Mouse (Mus musculus): ENCODE measurements around the gene Borcs8. TPM values are rescaled to one million over a fixed set of nuclear protein-coding genes. Genes with fewer than 3 reads are reported as not detected.

Borcs8 gene
- total RNA-seq, 2 experiments from 2014 or later = 46.8 to 51.0 TPM

- no peak for DNase-seq (ENCODE audit: low spot score in 2 of 2)
- intact Hi-C loops (cut with DNase I) = no loop called here
Measured at GRCm38 (mm10) chr8:70171240-70171639, 31.9 kb downstream of the Borcs8 start.

- intact Hi-C loops (cut with DNase I) = no loop called here
Measured at GRCm38 (mm10) chr8:70172043-70172681, 32.9 kb downstream of the Borcs8 start, which contains the start of gene Tmem161a. TSS of gene Tmem161a (plus strand) at chr8:70172356.

GRCm38 (mm10) chr8:70173320-70173719 lies 34.0 kb downstream of the Borcs8 start:
- intact Hi-C loops (cut with DNase I) = no loop called here
- DNase-seq (ENCODE audit: low spot score in 2 of 2) = no peak

More at GRCm38 (mm10) chr8:70172043-70172681, 32.9 kb downstream of the Borcs8 start, which contains the start of gene Tmem161a:
- DNase-seq (ENCODE audit: low spot score in 2 of 2) = peak; percentile 94 to 97

- intact Hi-C loops (cut with DNase I) = no loop called here
Measured at GRCm38 (mm10) chr8:70174079-70174478, 34.8 kb downstream of the Borcs8 start.

GRCm38 (mm10) chr8:70178231-70178630 lies 38.9 kb downstream of the Borcs8 start:
- no peak for DNase-seq (ENCODE audit: low spot score in 2 of 2)
- intact Hi-C loops (cut with DNase I) = loop anchor here (5.0 kb wide), 1 partner anchor 44 kb away; no protein-coding TSS in a partner anchor

More at GRCm38 (mm10) chr8:70174079-70174478, 34.8 kb downstream of the Borcs8 start:
- DNase-seq (ENCODE audit: low spot score in 2 of 2) = peak in 1 of 2 experiments; percentile 28

GRCm38 (mm10) chr8:70179082-70179481 lies 39.8 kb downstream of the Borcs8 start:
- intact Hi-C loops (cut with DNase I) = loop anchor here (5.0 kb wide), 1 partner anchor 43 kb away; no protein-coding TSS in a partner anchor

GRCm38 (mm10) chr8:70181212-70181902 lies 42.1 kb downstream of the Borcs8 start:
- intact Hi-C loops (cut with DNase I) = no loop called here
- DNase-seq (ENCODE audit: low spot score in 2 of 2) = no peak

More at GRCm38 (mm10) chr8:70179082-70179481, 39.8 kb downstream of the Borcs8 start:
- no peak for DNase-seq (ENCODE audit: low spot score in 2 of 2)

- intact Hi-C loops (cut with DNase I) = no loop called here
- no peak for DNase-seq (ENCODE audit: low spot score in 2 of 2)
Measured at GRCm38 (mm10) chr8:70181903-70182252, 42.6 kb downstream of the Borcs8 start.

GRCm38 (mm10) chr8:70183194-70183593 lies 43.9 kb downstream of the Borcs8 start:
- intact Hi-C loops (cut with DNase I) = no loop called here
- no peak for DNase-seq (ENCODE audit: low spot score in 2 of 2)

GRCm38 (mm10) chr8:70188707-70189106 lies 49.4 kb downstream of the Borcs8 start:
- DNase-seq (ENCODE audit: low spot score in 2 of 2) = no peak
- intact Hi-C loops (cut with DNase I) = no loop called here

- no peak for DNase-seq (ENCODE audit: low spot score in 2 of 2)
- intact Hi-C loops (cut with DNase I) = no loop called here
Measured at GRCm38 (mm10) chr8:70193238-70193637, 53.9 kb downstream of the Borcs8 start.

- intact Hi-C loops (cut with DNase I) = no loop called here
- DNase-seq (ENCODE audit: low spot score in 2 of 2) = no peak
Measured at GRCm38 (mm10) chr8:70194191-70194590, 54.9 kb downstream of the Borcs8 start.

GRCm38 (mm10) chr8:70195762-70196161 lies 56.5 kb downstream of the Borcs8 start:
- intact Hi-C loops (cut with DNase I) = no loop called here
- no peak for DNase-seq (ENCODE audit: low spot score in 2 of 2)

Small RNAs within 50 kb of the gene (microRNA-seq; reads per million reads assigned to microRNA genes)
- gene Mir7066 = 15.1 to 22.5 reads per million in 2 experiments

Other genes starting within 250 kb of the Borcs8 start
- gene Tssk6, start 237.3 kb upstream of the Borcs8 start, total RNA-seq (2021) = under 1 TPM; 0.53 to 0.66 TPM
- gene Ndufa13, start 236.9 kb upstream of the Borcs8 start, total RNA-seq (2021) = 100 to 1,000 TPM; 153 to 154 TPM
- gene Yjefn3, start 236.8 kb upstream of the Borcs8 start, total RNA-seq (2021) = 10 to 100 TPM; 21.6 to 23.7 TPM
- gene Gatad2a, start 143.1 kb upstream of the Borcs8 start, total RNA-seq (2021) = 10 to 100 TPM; 24.0 to 27.9 TPM
- gene Mau2, start 96.8 kb upstream of the Borcs8 start, total RNA-seq (2021) = 10 to 100 TPM; 78.9 to 80.3 TPM
- gene Sugp1, start 96.7 kb upstream of the Borcs8 start, total RNA-seq (2021) = 10 to 100 TPM; 46.5 to 47.5 TPM
- 1 to 10 TPM; 3.0 to 3.4 TPM for gene Tm6sf2, start 66.6 kb upstream of the Borcs8 start, total RNA-seq (2021)
- 10 to 100 TPM; 62.6 to 71.8 TPM for gene Hapln4, start 56.0 kb upstream of the Borcs8 start, total RNA-seq (2021)
- gene Ncan, start 18.6 kb upstream of the Borcs8 start, total RNA-seq (2021) = 100 to 1,000 TPM; 219 to 220 TPM
- 10 to 100 TPM; 21.7 to 21.9 TPM for gene Nr2c2ap, start 8.2 kb upstream of the Borcs8 start, total RNA-seq (2021)
- 10 to 100 TPM; 10.2 to 12.4 TPM for gene Rfxank, start 345 bp upstream of the Borcs8 start, total RNA-seq (2021)
- gene Mef2b, start 212 bp downstream of the Borcs8 start, total RNA-seq (2021) = under 1 TPM in 1 of 2 experiments, not detected in 1; 0.57 TPM
- 10 to 100 TPM; 44.1 to 50.8 TPM for gene Tmem161a, start 32.9 kb downstream of the Borcs8 start, total RNA-seq (2021)
- 10 to 100 TPM; 33.5 to 36.5 TPM for gene Slc25a42, start 72.8 kb downstream of the Borcs8 start, total RNA-seq (2021)
- gene Sugp2, start 94.7 kb downstream of the Borcs8 start, total RNA-seq (2021) = 100 to 1,000 TPM; 118 to 122 TPM
- 10 to 100 TPM; 41.7 to 46.3 TPM for gene Armc6, start 95.0 kb downstream of the Borcs8 start, total RNA-seq (2021)
- gene Homer3, start 143.3 kb downstream of the Borcs8 start, total RNA-seq (2021) = 1 to 10 TPM; 6.5 to 9.2 TPM
- 10 to 100 TPM; 42.3 to 42.5 TPM for gene Ddx49, start 163.0 kb downstream of the Borcs8 start, total RNA-seq (2021)
- gene Cope, start 163.0 kb downstream of the Borcs8 start, total RNA-seq (2021) = 100 to 1,000 TPM; 123 to 125 TPM
- gene Cers1, start 176.3 kb downstream of the Borcs8 start, total RNA-seq (2021) = 100 to 1,000 TPM; 105 to 111 TPM
- 10 to 100 TPM; 17.7 to 18.9 TPM for gene Gdf1, start 190.3 kb downstream of the Borcs8 start, total RNA-seq (2021)
- 10 to 100 TPM; 58.2 to 61.6 TPM for gene Upf1, start 213.8 kb downstream of the Borcs8 start, total RNA-seq (2021)
- gene Comp, start 234.1 kb downstream of the Borcs8 start, total RNA-seq (2021) = under 1 TPM; 0.23 to 0.48 TPM